Mouse (Mus musculus): ENCODE data around the gene 3110082I17Rik. TPM values are rescaled to one million over a fixed set of nuclear protein-coding genes. Genes with fewer than 3 reads are reported as not detected.

The 3110082I17Rik gene
- polyA plus RNA-seq, 1 experiment from 2014 or later = 44.4 TPM

GRCm38 (mm10) chr5:139314941-139315642, 145.2 kb downstream of the 3110082I17Rik start:
- Histone ChIP-seq H3K27me3 (ENCODE audit: insufficient read depth, low read length) (no peaks in the 10 kb centered on the region), H3K4me2 (no peak overlapping the region), H3K27ac (ENCODE audit: low read depth) (no peak overlapping the region), H3K9me3 (ENCODE audit: low read depth, low read length) (no peaks in the 10 kb centered on the region), H3K36me3 (ENCODE audit: insufficient read depth) (no peaks in the 10 kb centered on the region), H3K9ac (no peak overlapping the region), H3K4me3 (ENCODE audit: low read depth, low read length) (no peak overlapping the region), H3K4me1 (ENCODE audit: insufficient read depth) (no peaks in the 10 kb centered on the region)
- TF ChIP-seq CTCF (IDR thresholded peaks at IDR 0.05; ENCODE audit: low read depth) = no peak
- WGBS = 80% methylated on average over 12 of the region's 12 CpGs
- no peak for DNase-seq
- ATAC-seq (ENCODE audit: insufficient read depth) = no peak

GRCm38 (mm10) chr5:139313536-139313935, 146.8 kb downstream of the 3110082I17Rik start:
- Histone ChIP-seq H3K4me1 (ENCODE audit: insufficient read depth) (no peaks in the 10 kb centered on the region), H3K4me3 (ENCODE audit: low read depth, low read length) (no peak overlapping the region), H3K9me3 (ENCODE audit: low read depth, low read length) (no peaks in the 10 kb centered on the region), H3K27me3 (ENCODE audit: insufficient read depth, low read length) (no peaks in the 10 kb centered on the region), H3K9ac (no peak overlapping the region), H3K27ac (ENCODE audit: low read depth) (no peak overlapping the region), H3K36me3 (ENCODE audit: insufficient read depth) (no peaks in the 10 kb centered on the region), H3K4me2 (no peak overlapping the region)
- ATAC-seq (ENCODE audit: insufficient read depth) = no peak
- TF ChIP-seq CTCF (IDR thresholded peaks at IDR 0.05; ENCODE audit: low read depth) = no peak
- DNase-seq = no peak
- 73% methylated on average over 9 of the region's 9 CpGs for WGBS

DNA sequence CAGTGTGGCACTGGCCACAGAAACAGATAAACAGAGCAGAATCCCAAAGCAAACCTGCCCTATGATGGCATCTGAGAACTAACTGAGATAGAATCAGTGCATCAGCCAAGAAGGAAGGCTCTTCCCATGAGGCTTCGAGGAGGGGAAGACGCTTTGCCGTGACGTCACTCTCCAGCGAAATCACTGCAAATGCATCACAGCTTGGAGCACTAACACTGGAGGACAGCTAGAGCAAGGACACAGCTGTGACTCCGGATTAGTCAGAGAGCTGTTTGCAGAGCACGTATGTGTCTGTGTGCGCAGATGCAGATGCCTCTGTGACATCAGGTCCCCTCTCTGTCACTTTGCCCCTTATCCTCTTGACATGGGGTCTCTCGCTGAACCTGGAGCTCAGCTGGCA, 148.5 kb downstream of the 3110082I17Rik start:
- no peak for ATAC-seq (ENCODE audit: insufficient read depth)
- H3K9me3 ChIP-seq (ENCODE audit: low read depth, low read length) = no peaks in the 10 kb centered on the region
- H3K4me3 ChIP-seq (ENCODE audit: low read depth, low read length) = no peak overlapping the region
- no peak for DNase-seq
- H3K27ac ChIP-seq (ENCODE audit: low read depth) = no peak overlapping the region
- no peak overlapping the region for H3K9ac ChIP-seq
- TF ChIP-seq CTCF (IDR thresholded peaks at IDR 0.05; ENCODE audit: low read depth) = no peak
- H3K36me3 ChIP-seq (ENCODE audit: insufficient read depth) = no peaks in the 10 kb centered on the region
- no peak overlapping the region for H3K4me2 ChIP-seq
- no peaks in the 10 kb centered on the region for H3K27me3 ChIP-seq (ENCODE audit: insufficient read depth, low read length)
- H3K4me1 ChIP-seq (ENCODE audit: insufficient read depth) = no peaks in the 10 kb centered on the region
- WGBS = 82% methylated on average over 9 of the region's 9 CpGs

- H3K9me3 ChIP-seq (ENCODE audit: low read depth, low read length) = no peaks in the 10 kb centered on the region
- H3K36me3 ChIP-seq (ENCODE audit: insufficient read depth) = no peaks in the 10 kb centered on the region
- H3K4me2 ChIP-seq = no peak overlapping the region
- H3K4me1 ChIP-seq (ENCODE audit: insufficient read depth) = no peaks in the 10 kb centered on the region
- no peak overlapping the region for H3K4me3 ChIP-seq (ENCODE audit: low read depth, low read length)
- ATAC-seq (ENCODE audit: insufficient read depth) (no peak), DNase-seq (no peak)
- WGBS = 82% methylated on average over 4 of the region's 4 CpGs
- no peaks in the 10 kb centered on the region for H3K27me3 ChIP-seq (ENCODE audit: insufficient read depth, low read length)
- H3K9ac ChIP-seq = no peak overlapping the region
- H3K27ac ChIP-seq (ENCODE audit: low read depth) = no peak overlapping the region
- TF ChIP-seq CTCF (IDR thresholded peaks at IDR 0.05; ENCODE audit: low read depth) = no peak
Observed at GRCm38 (mm10) chr5:139310477-139310876, 149.8 kb downstream of the 3110082I17Rik start.

DNA sequence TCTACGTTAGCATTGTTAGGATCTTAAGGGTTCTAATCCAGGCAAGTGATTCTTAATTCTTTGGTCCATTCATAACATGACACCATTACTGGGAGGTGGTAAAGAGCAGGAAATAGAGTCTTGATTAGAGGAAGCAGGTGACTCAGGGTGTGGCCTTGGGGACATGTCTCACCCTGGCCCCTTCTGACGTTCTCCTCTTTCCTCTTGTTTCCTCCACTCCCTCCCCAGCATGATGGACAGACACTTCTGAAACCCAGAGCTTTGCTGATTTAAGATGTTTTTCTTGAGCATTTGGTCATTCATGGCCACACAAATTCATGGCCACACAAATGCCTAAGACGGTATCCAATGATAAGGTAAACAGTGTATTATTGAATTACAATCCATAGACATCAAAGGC, 150.4 kb downstream of the 3110082I17Rik start:
- no peak for ATAC-seq (ENCODE audit: insufficient read depth)
- 62% methylated on average over 3 of the region's 3 CpGs for WGBS
- DNase-seq = no peak
- no peaks in the 10 kb centered on the region for H3K9me3 ChIP-seq (ENCODE audit: low read depth, low read length)
- no peak overlapping the region for H3K9ac ChIP-seq
- H3K27ac ChIP-seq (ENCODE audit: low read depth) = no peak overlapping the region
- no peak overlapping the region for H3K4me2 ChIP-seq
- no peak overlapping the region for H3K4me3 ChIP-seq (ENCODE audit: low read depth, low read length)
- H3K27me3 ChIP-seq (ENCODE audit: insufficient read depth, low read length) = no peaks in the 10 kb centered on the region
- TF ChIP-seq CTCF (IDR thresholded peaks at IDR 0.05; ENCODE audit: low read depth) = no peak
- H3K36me3 ChIP-seq (ENCODE audit: insufficient read depth) = no peaks in the 10 kb centered on the region
- no peaks in the 10 kb centered on the region for H3K4me1 ChIP-seq (ENCODE audit: insufficient read depth)

MicroRNAs within 50 kb of the gene (microRNA counts, 519-probe panel; counts per million panel counts)
- microRNA mmu-miR-339-3p (30.5 counts per million), microRNA mmu-miR-339-5p (30.5 counts per million)

Small RNA genes lying within 50 kb of the gene (microRNA-seq; reads per million reads assigned to microRNA genes)
- 568 reads per million, percentile 68 among the genes with 10 or more reads in this experiment for gene Mir339 (ENCODE audit: borderline number of aligned reads)

Other genes with a start within 250 kb of the 3110082I17Rik start
- gene Get4, start 208.2 kb downstream of the 3110082I17Rik start, polyA plus RNA-seq (2014; fragmentation: Nextera tagmentation; extraction: Ambion mirVana) = 183 and 185 TPM in 2 replicates
- 3.6 and 4.0 TPM in 2 replicates for gene Adap1, start 134.9 kb downstream of the 3110082I17Rik start, polyA plus RNA-seq (2014; fragmentation: Nextera tagmentation; extraction: Ambion mirVana)
- 102 and 106 TPM in 2 replicates for gene Cox19, start 109.1 kb downstream of the 3110082I17Rik start, polyA plus RNA-seq (2014; fragmentation: Nextera tagmentation; extraction: Ambion mirVana)
- not detected in 2 replicates for gene Cyp2w1, start 107.9 kb downstream of the 3110082I17Rik start, polyA plus RNA-seq (2014; fragmentation: Nextera tagmentation; extraction: Ambion mirVana)
- gene Gpr146, start 82.8 kb downstream of the 3110082I17Rik start, polyA plus RNA-seq (2014; fragmentation: Nextera tagmentation; extraction: Ambion mirVana) = 3.5 and 4.3 TPM in 2 replicates
- gene C130050O18Rik, start 55.2 kb downstream of the 3110082I17Rik start, polyA plus RNA-seq (2014; fragmentation: Nextera tagmentation; extraction: Ambion mirVana) = 1.1 TPM in 2 replicates
- 5.5 and 5.9 TPM in 2 replicates for gene Gper1, start 37.4 kb downstream of the 3110082I17Rik start, polyA plus RNA-seq (2014; fragmentation: Nextera tagmentation; extraction: Ambion mirVana)
- gene Zfand2a, start 24.0 kb upstream of the 3110082I17Rik start, polyA plus RNA-seq (2014; fragmentation: Nextera tagmentation; extraction: Ambion mirVana) = 5.3 and 6.0 TPM in 2 replicates
- gene Uncx, start 83.0 kb upstream of the 3110082I17Rik start, polyA plus RNA-seq (2014; fragmentation: Nextera tagmentation; extraction: Ambion mirVana) = not detected in 2 replicates